Mouse (Mus musculus): Measurements from ENCODE around the gene Orai1.

Gene Orai1

DNA sequence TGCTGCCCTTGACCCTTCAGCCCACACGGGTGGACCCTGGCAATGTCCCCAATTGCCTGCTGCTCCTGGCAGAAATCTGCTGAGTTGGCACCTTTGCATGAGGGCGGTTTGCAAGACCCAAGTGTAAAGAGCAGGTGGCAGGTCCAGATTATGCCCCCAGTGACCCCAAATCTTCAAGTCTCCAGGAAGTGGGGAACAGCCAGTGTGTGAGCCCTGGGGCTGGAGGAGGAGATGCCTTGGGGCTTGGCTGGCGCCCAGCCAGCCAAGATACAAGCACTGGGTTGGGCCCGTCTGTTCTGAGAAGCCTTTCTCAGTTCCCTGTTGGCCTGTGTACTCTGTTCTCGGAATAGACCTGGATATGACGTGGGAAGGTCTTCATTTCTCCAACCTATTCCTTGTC, 12.6 kb downstream of the Orai1 start:
- intact Hi-C loops (cut with DNase I): no loop called here

DNA sequence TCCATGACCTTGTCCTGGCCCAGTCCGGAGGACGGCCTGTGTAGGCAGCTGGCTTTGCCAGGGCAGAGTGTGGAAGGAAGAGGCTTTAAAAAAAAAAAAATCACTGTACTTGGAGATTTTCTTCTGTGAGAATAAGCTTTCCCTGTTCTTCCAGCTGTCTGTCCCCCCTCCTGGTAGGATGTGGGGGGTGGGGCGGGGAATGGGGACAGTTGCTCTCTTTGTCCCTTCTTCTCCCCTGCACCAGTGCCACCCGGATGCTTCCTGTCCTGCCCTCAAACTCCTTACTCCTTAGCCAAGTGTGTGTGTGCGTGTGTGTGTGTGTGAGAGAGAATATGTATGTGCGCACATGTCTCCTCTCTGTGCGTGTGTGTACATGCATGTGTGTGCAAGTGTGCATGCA, 14.9 kb downstream of the Orai1 start:
- intact Hi-C loops (cut with DNase I): no loop called here

DNA sequence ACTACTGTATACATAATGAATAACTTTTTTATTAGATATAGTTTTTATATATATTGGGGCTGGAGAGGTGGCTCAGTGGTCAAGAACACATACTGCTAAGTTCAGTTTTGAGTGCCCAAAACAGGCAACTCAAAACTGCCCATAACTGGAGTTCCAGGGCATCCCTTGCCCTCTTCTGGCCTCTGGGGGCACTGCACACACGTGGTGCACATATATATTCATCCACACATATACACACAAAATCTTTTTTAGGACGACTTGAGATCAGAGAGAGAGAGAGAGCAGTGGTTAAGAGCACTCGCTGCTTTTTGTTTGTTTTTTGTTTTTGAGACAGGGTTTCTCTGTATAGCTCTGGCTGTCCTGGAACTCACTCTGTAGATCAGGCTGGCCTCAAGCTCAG, 16.4 kb downstream of the Orai1 start:
- intact Hi-C loops (cut with DNase I): no loop called here

DNA sequence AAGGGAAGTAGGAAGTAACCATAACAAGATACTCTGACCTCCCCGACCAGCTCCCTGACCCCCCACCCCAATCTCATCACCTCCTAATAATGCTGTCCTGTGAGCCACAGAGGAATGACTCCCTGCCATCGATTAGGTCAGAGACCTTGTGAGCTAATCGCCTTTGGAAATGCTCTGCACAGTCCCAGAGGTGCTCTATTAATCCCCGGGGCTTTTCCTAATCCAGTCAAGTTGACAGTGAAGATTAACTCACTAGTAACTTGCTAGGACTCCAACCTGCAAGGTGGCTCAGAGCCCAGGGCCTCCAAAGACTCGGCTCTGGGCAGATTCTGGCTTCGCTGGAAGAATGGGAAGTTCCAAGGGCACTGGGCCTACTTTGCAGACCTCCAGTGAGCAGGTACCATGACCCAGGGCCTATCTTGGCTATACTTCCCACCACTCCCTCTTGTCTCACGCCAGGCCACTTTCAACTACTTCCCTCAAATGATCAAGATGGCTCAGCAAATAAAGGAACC, 18.8 kb downstream of the Orai1 start:
- intact Hi-C loops (cut with DNase I): no loop called here

DNA sequence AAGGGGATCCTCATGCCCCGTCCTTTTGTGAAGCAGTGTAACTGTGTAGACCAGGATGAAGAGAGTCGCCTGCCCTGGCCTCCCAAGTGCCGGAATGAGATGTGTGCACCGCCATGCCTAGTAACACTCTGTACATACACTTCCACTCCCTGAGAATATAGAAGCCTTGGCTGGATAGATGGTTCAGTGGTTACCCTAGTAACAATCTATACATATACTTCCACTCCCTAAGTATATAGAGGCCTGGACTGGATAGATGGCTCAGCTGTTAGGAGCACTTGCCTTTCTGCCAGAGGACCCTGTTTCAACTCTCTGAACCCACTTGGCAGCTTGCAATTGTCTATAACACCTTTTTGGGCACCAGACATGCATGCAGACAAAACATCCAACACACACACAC, 20.2 kb downstream of the Orai1 start:
- intact Hi-C loops (cut with DNase I): no loop called here

DNA sequence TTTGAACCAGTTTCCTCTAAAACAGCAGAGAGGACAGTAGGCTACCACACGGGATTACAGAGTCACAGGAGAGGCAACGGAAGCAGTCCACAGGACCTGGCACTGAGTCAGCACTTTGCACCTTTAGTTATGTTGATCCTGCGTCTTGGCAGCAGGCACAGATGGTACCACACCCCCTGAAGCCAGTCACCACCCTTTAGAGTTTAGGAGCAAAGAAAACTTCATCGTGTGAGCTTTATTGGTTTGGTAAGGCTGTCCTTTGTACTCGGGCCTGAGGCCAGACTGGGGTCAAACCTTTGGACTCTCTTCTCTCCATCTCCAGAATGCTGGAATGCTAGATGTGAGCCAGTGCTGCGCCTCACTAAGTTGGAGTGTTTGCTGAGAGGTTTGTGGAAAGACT, 20.7 kb downstream of the Orai1 start:
- intact Hi-C loops (cut with DNase I): no loop called here

DNA sequence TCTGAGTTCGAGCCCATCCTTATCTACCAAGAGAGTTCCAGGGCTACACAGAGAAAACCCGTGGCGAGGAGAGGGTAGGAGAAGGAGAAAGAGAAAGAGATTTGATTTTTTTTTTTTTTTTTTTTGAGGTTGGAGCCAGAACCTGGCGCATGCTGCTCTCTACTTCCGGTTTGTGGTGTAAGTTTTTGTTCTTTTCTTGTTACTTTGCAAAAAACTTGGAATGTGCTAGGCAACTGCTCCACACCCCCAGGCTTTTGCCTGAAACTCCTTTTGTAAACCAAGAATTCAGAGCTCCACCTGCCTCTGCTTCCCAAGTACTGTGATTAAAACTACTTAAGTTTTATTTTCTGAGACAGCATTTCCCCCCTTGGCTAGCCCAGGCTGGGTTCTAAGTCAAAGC, 23.2 kb downstream of the Orai1 start:
- intact Hi-C loops (cut with DNase I): no loop called here

DNA sequence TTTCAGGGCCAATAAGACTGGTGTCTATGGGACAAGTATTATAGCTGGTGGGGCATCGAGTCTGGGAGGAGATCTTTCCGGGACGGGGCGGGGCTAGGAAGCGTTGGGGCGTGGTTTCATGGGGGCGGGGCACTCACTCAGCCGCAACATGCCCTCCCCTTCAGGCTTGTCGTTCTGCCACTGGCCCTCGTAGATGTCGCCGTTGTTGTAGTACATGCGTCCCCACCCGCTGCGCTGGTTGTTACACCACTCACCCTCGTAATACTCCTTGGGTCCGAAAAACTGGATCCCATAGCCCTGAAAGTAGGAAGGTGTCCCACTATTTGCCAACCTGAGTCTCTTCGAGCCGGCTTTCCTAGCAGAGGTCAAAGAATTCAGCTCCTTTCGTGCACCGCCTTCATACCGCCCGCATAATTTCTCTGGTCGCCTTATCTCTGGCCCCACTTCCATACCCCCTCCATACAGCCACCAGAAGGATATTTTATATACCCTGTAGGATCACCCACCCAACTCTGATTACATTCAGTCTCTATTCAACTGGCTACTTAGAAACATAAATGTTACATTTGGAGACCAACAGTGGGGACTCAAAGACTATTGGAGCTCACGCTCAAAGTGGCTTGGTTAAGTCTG, 24.4 kb downstream of the Orai1 start:
- intact Hi-C loops (cut with DNase I): no loop called here

DNA sequence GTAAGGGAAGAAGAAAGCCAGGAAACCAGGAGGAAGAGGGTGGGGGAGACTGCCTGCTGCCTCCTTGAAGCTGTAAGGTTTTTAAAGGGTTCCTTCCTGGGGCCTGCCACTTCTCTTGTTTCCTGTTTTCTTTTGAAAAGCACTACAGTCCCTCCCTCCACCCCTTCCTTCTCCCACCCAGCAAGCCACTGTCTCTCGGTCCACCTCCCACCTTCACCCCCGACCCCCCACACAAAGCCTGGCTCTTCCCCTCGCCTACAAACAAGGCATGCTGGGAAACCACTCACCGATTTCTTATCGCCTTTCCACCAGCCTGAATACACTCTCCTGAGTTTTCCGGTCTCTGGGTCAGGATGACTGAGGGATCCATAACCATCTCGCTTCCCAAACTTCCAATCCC, 25.9 kb downstream of the Orai1 start:
- intact Hi-C loops (cut with DNase I): no loop called here

DNA sequence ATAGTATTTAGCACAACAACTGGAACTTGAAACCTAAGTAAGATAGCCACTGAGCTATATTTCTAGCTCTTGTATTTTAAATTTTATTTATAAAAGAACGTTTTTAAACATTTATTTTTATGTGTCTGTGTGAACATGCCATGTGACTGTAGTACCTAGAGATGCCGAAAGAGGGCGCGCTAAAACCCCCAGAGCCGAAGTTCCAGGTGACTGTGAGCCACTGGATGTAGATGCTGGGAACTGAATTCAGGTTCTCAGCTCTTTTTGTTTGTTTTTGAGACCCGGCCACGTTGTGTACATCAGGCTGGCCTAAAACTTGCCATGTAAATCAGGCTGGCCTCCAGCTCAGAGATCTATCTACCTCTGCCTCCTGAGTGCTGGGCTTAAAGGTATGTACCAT, 29.0 kb downstream of the Orai1 start:
- intact Hi-C loops (cut with DNase I): loop anchor here (2.0 kb wide), 1 partner anchor 75 kb away; no protein-coding TSS in a partner anchor

DNA sequence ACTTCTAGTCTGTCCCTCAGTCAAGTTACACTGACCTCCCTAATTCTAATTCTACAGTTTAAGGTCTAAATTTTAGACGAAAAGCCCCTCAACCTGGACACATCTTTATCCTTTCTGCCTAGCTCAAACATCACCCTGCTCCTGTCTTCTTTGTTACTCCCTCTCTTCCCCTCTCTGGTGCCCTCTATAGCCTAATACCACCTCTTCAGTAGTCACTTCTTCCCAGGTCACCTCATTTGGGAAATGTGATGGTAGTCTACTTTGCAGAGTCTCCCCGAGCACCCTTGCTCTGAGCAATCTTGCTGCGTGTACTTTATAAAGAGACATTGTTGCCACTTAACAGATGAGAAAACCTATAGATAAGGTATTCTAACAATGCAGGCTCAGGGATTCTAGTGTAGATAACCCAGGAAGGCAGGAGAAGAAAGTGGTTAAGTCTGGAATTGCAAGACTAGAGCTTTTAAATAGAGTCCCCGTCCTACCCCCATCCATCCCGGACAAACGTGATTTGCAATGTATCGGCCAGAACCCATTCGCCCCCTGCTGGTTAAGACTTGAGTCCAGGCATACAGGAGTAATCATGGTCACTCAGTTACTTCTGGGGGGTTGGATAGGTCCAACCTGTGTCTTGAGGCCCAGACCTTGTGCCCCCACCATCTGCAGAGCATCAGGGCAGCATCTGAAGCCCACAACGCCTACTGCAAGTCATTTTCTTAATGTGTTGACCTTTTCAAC, 30.9 kb downstream of the Orai1 start:
- intact Hi-C loops (cut with DNase I): loop anchor here (2.0 to 5.0 kb wide), 3 partner anchors 31 to 118 kb away; partner anchors contain the start of gene Orai1

DNA sequence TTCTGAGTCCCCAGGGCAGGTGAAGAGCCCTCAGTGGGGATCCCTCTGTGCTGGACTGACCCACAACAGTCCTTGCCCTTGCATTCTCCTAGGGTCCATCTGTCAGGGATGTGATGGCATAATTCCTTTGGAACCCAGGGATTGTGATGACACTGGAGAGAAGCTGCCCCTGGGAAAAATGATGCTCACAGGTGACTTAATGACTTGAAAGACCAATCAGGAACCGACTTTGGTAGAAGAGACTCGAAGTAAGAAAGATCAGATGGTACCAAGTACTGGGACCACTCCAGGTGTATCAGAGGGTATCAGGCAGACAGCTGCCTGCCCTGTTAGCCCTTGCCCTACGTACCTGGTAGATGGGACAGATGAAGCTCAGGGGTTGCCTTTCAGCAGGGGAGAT, 32.0 kb downstream of the Orai1 start, which contains the start of gene Morn3:
Morn3 (minus strand) TSS at position 101 of the 400 bp plus-strand sequence.
- intact Hi-C loops (cut with DNase I): loop anchor here (2.0 to 5.0 kb wide), 2 partner anchors 32 to 120 kb away; partner anchors contain the start of gene Orai1

DNA sequence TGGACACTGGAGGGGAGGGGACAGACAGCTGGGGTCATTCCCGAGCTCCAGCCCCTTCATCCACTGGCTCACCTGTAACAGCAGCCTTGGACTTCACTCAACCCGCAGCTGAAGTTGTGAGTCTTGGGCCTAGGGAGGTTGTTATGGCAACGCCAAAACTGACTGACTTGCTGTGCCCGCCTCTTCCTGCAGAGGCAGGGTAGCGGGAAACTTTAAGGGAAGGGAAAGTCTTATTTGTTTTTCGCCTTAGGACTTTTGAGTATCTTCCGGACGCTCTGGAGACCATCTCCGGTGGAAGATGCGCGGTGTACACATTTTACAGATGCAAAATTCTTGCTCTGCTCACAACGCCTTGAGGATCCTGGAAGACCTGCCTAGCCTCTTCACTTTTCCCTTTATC, 34.4 kb downstream of the Orai1 start:
- intact Hi-C loops (cut with DNase I): loop anchor here (5.0 kb wide), 1 partner anchor 122 kb away; no protein-coding TSS in a partner anchor

DNA sequence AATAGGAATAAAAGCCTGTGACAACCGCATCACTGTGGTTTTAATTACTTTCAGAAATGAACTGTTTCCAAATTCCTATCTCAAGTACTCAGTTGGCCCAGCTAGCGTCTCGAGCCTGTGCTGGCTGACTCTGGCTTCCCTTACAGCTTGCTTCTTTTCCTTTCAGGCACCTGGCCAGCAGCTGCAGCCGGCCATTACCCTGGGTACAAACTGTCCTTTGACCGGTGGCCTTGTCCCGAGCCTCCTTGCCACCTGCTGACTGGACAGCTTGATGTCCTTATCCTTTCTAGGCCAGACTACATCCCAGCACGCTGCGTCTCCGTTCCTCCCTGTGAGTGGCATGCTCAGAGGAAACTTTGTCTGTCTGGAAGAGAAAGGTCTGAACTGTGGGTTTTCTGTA, 36.0 kb downstream of the Orai1 start:
- intact Hi-C loops (cut with DNase I): no loop called here

DNA sequence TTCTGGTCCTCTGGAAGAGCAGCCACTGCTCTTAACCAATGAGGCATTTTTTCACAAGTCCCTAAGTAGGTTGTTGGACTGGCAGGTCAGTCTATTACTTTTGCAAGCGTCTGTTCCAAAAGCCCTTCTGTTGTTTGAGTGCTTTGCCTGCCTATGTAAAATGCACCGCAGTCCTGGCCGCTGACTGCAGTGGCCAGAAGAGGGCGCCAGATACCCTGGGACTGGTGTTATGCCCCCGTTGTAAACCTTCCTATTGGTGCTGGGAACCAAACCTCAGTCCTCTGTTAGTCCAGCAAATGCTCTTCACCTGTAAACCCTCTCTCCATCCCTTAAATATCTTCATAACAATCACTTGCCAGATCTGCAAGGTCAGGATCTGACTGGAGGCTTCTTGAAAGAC, 36.9 kb downstream of the Orai1 start:
- intact Hi-C loops (cut with DNase I): no loop called here

DNA sequence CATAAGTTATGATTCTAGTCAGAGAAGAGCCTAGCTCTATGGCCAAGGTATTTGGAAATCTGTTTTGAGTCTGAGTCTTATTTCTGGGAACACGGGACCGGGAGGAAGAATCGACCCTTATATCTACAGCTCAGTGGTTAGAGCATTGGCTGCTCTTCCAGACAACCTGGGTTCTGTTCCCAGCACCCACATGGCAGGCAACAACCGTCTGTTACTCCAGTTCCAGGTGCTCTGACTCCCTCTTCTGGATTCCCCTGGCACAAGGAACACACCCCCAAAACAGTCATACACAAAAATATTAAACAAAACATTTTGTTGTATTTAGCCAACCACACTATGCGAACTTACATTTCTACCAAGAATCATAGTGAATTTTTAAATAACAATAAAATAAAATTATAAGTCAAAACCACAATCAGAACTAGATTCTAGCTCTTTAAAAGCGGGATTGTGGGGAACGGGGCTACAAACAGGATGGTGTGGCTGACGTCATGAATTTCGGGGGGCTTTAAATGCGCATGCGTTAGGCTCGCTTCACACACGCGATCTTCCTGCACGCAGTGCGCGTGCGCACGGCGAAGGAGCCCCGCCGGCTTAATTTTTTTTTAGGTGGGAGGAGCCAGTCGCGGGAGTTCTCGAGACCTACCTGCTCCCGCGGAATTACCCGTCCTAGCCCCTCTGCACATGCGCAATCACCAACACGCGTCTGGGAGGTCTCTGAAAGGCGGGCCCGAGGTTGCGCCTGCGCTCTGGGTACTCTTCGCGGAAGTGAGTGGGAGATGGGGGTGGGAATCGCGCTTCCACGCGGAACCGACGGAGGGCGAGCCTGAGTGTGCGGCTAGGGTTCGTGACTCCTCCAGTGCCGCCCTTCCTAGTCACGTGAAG, 42.7 kb downstream of the Orai1 start:
- intact Hi-C loops (cut with DNase I): no loop called here

DNA sequence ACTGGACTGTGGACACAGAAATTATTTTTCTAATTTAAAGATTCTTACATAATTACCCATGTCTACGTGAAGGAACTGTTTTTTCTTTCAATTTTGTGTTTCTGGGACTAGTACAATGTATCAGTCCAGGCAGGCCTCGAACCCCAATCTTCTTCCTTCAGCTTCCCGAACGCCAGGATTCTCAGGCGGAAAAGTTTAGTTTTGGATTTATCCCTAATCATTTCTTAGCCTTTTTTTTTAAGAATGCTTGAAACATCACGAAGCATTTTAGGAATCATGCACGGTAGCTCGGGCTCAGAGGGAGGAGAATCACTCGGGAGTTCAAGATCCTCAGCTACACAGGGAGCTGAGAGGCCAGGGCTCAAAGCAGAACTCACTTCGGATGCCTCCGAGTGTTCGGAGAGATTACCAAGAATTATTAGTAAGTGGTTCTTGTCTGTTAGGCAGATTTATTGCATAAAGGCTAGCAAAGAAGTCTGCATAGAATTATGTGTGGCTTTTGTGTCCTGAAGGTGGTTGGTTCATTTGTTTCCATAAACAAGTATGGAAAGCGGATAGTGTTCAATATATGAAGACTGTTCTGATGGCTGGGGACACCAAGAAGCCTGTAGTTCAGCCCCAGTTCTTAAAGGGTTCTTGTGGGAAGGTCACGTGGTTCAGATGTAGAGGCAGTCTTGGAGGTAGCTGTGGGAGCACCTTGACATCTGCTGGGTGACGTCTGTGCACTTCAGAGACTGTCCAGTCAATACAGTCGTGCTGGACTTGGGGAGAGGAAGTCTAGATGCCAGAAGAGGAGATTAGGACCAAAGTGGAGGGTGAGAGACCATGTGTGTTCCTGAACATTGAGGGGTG, 43.6 kb downstream of the Orai1 start:
- intact Hi-C loops (cut with DNase I): no loop called here

DNA sequence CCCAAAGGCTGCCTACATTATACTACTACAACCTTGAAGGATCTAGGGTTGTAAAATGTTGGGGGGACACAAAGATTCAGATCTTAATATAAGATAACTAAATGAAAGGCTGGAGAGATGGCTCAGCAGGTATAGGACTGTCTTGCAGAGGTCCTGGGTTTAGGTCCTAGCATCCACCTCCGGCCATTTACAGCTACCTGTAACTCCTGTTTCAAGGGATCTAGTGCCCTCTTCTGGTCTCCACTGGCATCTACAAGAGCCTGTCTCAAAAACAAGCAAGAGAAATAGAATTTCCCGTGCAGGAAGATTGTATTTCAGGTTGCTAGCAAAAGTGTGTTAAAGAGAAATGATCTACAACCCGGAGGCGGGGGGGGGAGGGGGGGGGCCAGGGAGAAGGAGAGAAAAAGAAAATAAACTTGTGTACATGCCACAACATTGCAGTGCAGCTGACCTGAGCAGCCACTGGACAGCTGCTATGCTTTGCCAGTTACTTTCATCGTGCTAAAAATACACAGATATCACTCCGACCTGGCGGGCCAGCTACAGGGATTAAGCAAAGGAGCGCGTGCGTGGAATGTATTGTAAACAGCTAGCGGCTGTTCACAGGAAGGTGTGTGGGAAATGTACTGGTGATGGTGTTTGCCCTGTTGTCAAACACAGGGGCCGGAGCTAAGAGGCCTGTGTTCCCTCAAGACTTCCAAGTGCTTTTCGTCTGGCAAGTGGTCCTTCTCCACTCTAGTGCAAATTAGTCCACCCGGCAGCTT, 45.1 kb downstream of the Orai1 start:
- intact Hi-C loops (cut with DNase I): no loop called here

DNA sequence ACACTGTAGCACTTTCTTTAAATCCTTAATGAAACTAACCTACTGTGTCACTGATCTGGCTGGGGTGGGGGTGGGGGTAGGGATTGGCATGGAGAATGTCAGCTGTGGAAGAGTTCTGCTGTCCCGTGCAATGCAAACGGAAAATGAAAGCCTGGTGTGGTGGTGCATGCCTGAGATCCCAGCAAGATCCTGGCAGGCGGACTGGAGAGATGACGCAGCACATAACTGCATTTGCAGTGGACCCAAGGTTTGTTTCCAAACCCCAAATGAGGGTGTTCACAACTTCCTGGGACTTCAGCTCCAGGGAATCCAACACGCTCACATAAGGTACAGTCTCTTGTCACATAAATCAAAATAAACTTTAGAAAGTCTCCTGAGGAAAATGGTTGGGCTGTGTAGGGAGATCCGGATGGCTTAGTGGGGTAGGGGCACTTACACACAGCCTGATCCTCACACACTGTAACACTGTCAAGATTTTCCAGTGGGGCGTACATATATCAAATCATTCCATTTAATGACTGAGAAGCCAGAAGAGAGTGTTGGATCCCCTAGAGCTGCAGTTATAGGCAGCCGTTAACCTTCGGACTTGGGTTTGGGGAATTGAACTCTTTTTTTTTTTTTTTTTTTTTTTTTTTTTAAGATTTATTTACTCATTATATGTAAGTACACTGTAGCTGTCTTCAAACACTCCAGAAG, 46.0 kb downstream of the Orai1 start:
- intact Hi-C loops (cut with DNase I): no loop called here

Data from adrenal gland (tissue).